Mouse (Mus musculus): ENCODE measurements around the gene Mapk8.

Mapk8 gene

DNA sequence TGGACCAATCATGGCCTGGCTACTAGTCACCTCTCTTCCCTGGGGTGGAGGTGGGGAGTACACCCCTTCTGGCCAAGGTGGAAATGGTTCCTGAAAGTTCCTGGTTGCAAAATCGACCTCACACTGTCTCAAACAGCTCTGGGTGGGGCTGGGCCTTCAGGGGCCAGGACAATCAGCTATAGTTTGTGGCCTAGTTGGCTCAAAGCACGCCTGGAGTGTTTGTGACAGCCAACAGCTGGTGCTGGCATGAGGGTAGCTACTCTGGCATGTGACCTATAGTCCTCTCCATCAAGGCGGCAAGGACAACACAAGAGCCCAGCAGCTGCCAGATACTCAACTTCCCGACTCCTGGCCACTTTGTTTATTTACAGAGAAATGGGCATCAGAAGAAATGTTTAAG is 99.2 kb downstream of the Mapk8 start:
- no peak for DNase-seq (ENCODE audit: low read depth)

GRCm38 (mm10) chr14:33346546-33346945 is 100.4 kb downstream of the Mapk8 start:
- DNase-seq (ENCODE audit: low read depth) = no peak

- DNase-seq (ENCODE audit: low read depth) = no peak
These were observed 103.7 kb downstream of the Mapk8 start for GRCm38 (mm10) chr14:33343131-33343725.

- DNase-seq (ENCODE audit: low read depth) = no peak
These were observed 108.3 kb downstream of the Mapk8 start for GRCm38 (mm10) chr14:33338684-33339083.

DNA sequence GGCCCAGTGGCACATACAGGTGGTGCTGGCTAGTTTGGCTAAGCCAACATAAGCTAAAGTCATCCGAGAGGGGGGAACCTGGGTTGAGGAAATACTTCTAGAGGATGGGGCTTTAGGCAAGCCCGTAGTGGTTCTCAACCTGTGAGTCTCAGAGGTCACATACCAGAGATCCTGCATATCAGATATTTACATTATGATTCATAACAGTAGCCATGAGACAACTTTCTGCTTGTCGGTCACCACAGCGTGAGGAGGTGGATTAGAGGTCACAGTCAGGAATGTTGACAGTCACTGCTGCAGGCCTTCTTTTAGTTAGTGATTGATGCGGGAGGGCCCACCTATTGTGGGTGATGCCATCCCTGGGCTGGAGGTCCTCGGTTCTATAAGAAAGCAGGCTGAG is 111.2 kb downstream of the Mapk8 start:
- DNase-seq (ENCODE audit: low read depth) = no peak

DNA sequence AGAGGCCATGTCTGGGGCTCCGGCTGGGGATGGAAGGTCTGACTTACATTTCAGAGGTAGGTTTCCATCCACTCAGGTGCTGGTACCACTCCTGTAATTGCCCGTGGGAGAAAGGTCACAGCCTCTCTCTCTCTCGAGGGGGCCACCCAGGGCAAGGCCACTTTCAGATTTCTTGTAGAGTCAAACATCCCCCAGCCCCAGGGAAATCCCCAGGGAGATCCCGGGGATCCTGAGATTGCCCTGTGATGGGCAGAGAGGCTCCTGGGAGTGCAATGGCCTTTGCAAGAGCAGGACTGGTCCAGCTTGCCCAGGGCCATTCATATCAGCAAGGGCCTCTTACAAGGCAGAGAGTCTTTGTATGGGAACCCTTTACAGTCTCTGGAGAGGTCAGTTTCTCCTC is 112.6 kb downstream of the Mapk8 start:
- DNase-seq (ENCODE audit: low read depth) = no peak

- DNase-seq (ENCODE audit: low read depth) = peak; percentile 23
These were observed 113.1 kb downstream of the Mapk8 start for GRCm38 (mm10) chr14:33333833-33334232.

- no peak for DNase-seq (ENCODE audit: low read depth)
These were observed 115.3 kb downstream of the Mapk8 start for GRCm38 (mm10) chr14:33331627-33332026.

GRCm38 (mm10) chr14:33330986-33331385 is 116.0 kb downstream of the Mapk8 start:
- no peak for DNase-seq (ENCODE audit: low read depth)

DNA sequence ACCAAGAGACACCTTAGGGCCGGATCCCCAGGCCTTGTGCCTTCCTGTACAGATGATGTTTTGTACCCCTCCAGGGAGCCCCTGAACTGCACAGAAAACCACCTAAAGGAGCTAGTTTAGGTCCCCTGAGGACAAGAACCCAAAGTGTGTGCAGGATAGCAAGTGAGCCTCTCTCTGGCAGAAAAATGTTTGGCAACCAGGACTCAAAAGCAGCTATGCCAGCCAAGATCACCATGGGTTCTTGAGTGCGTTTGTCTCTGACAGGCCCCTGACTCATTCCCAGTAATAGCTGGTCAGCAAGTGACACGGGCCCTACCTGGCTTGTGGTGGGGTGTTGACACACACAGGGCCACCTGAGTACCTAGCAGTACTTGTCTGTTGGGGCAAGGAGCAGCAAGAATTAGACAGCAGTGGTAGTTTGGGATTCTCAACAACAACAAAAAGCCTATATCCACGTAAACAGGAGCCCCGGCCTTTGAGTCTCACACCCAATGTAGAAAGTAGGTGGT is 117.6 kb downstream of the Mapk8 start:
- no peak for DNase-seq (ENCODE audit: low read depth)

GRCm38 (mm10) chr14:33328369-33328768 is 118.6 kb downstream of the Mapk8 start:
- DNase-seq (ENCODE audit: low read depth) = no peak

Data from c-Kit-positive CD71-positive TER-119-negative erythroid progenitor cells, embryonic 14.5 days (primary cell).